15 mouse cellular contexts compared by ENCODE assay signal in the genomic region with DNA sequence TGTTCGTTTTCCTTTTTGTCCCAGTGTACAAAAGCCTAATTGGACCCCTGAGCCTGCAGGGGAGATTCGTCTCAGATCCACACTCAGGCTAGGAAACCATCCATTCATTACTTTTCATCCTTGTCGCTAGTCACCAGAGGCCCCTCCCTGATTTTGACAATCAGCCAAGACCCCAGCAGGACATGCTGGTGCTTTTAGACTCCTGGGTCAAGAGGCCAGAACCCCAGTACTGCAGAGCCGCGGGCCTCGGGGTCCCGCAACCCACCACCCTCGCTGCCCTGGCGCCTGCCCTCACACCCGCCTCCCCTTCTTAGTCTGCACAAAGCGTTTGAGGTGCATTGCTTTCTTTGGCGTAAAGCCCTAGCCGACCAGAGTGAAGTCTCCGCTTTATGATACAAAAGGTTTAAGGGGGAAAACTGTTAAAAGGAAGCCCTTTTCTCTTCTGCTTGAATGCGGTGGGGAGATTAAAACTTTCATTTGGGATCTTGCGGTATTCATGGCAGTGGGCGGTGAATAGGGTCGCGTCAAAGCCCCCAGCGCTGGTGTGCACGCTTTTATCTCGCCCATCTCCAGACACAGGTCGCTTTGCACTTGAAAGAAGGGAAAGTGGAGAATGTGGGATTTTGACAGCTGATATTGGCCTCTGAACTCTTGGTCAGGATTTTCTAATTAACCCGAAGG. TPM values are rescaled to one million over a fixed set of nuclear protein-coding genes. Genes with fewer than 3 reads are reported as not detected.
DNase-seq lines count a peak whose midpoint lies in the region; ATAC-seq and TF ChIP-seq lines count a peak whose summit lies in the region.
"Had no signal": no experiment of that assay in that cellular context is flagged by ENCODE, and none has a peak within 500 bp of the region (broad histone marks: within the 10 kb centered on the region; RNA-seq: fewer than 3 reads in every experiment).

No protein-coding gene starts in this region.

- H3K4me1 ChIP-seq in forebrain, embryonic 10.5 days, result peaks cover 20% of the 10 kb centered on the region
- peaks cover 4% of the 10 kb centered on the region; the same call in 1 of the 2 replicates for H3K4me1 ChIP-seq in forebrain, embryonic 15.5 days
- no peaks in the 10 kb centered on the region for H3K4me1 ChIP-seq in hindbrain, embryonic 11.5 days (replicated peaks; ENCODE audit: control insufficient read depth, insufficient read depth, low read length)
- no peaks in the 10 kb centered on the region for H3K4me1 ChIP-seq in hindbrain, postnatal 0 days (ENCODE audit: insufficient read depth, low read length)
- no peaks in the 10 kb centered on the region for H3K4me1 ChIP-seq in stomach, embryonic 15.5 days
- H3K4me1 ChIP-seq in stomach, postnatal 0 days (replicated peaks; ENCODE audit: control insufficient read depth, insufficient read depth), result no peaks in the 10 kb centered on the region
- H3K4me1 ChIP-seq in stomach, embryonic 16.5 days (ENCODE audit: control insufficient read depth, insufficient read depth, low read length), result peaks cover 3% of the 10 kb centered on the region; the same call in 1 of the 2 replicates

- no peak for TF ChIP-seq CTCF in hindbrain, postnatal 0 days (IDR thresholded peaks at IDR 0.05; ENCODE audit: low read depth)
- TF ChIP-seq CTCF in stomach, postnatal 0 days (IDR thresholded peaks at IDR 0.05; ENCODE audit: low read depth), result no peak

- H3K9ac ChIP-seq in forebrain, embryonic 15.5 days (replicated peaks), result no peak overlapping the region
- H3K9ac ChIP-seq in hindbrain, embryonic 11.5 days (ENCODE audit: low read depth, low read length), result no peak overlapping the region
- no peak overlapping the region for H3K9ac ChIP-seq in hindbrain, postnatal 0 days (replicated peaks; ENCODE audit: low read length)
- no peak overlapping the region for H3K9ac ChIP-seq in stomach, embryonic 15.5 days
- no peak overlapping the region for H3K9ac ChIP-seq in stomach, postnatal 0 days (ENCODE audit: low read length)
- no peak overlapping the region for H3K9ac ChIP-seq in stomach, embryonic 16.5 days (ENCODE audit: low read length)
- H3K9ac ChIP-seq: liver, postnatal 0 days had no signal

- no peak for TF ChIP-seq EP300 in stomach, postnatal 0 days (optimal IDR thresholded peaks at IDR 0.05)

- no peaks in the 10 kb centered on the region for H3K36me3 ChIP-seq in forebrain, embryonic 10.5 days (replicated peaks)
- no peaks in the 10 kb centered on the region for H3K36me3 ChIP-seq in forebrain, embryonic 15.5 days
- no peaks in the 10 kb centered on the region for H3K36me3 ChIP-seq in hindbrain, embryonic 11.5 days (ENCODE audit: control insufficient read depth, insufficient read depth, low read length)
- no peaks in the 10 kb centered on the region for H3K36me3 ChIP-seq in hindbrain, postnatal 0 days (ENCODE audit: insufficient read depth, low read length)
- H3K36me3 ChIP-seq in stomach, embryonic 15.5 days, result no peaks in the 10 kb centered on the region
- H3K36me3 ChIP-seq in stomach, postnatal 0 days (ENCODE audit: control insufficient read depth, insufficient read depth, low read length), result no peaks in the 10 kb centered on the region
- no peaks in the 10 kb centered on the region for H3K36me3 ChIP-seq in stomach, embryonic 16.5 days (ENCODE audit: control insufficient read depth, insufficient read depth, low read length)
- H3K36me3 ChIP-seq: G1E had no signal

- no peak overlapping the region for H3K4me2 ChIP-seq in forebrain, embryonic 15.5 days (replicated peaks)
- peak overlapping the region; percentile 17; the same call in 1 of the 2 replicates for H3K4me2 ChIP-seq in hindbrain, embryonic 11.5 days (replicated peaks; ENCODE audit: low read depth, low read length)
- no peak overlapping the region for H3K4me2 ChIP-seq in hindbrain, postnatal 0 days (ENCODE audit: low read depth, low read length)
- H3K4me2 ChIP-seq in stomach, embryonic 15.5 days, result 0 out of 2 replicates have a peak overlapping the region, but pooled peaks have one; percentile 15
- H3K4me2 ChIP-seq in stomach, postnatal 0 days (replicated peaks; ENCODE audit: low read depth), result no peak overlapping the region
- H3K4me2 ChIP-seq in stomach, embryonic 16.5 days (ENCODE audit: low read depth, low read length), result peak overlapping the region; percentile 22

- no peaks in the 10 kb centered on the region for H3K9me3 ChIP-seq in forebrain, embryonic 10.5 days
- H3K9me3 ChIP-seq in forebrain, embryonic 15.5 days, result no peaks in the 10 kb centered on the region
- H3K9me3 ChIP-seq in hindbrain, embryonic 11.5 days (ENCODE audit: control insufficient read depth, low read length), result no peaks in the 10 kb centered on the region
- no peaks in the 10 kb centered on the region for H3K9me3 ChIP-seq in hindbrain, postnatal 0 days (ENCODE audit: low read length)
- H3K9me3 ChIP-seq in stomach, embryonic 15.5 days, result no peaks in the 10 kb centered on the region
- no peaks in the 10 kb centered on the region for H3K9me3 ChIP-seq in stomach, postnatal 0 days (ENCODE audit: control insufficient read depth, low read length)
- H3K9me3 ChIP-seq in stomach, embryonic 16.5 days (replicated peaks; ENCODE audit: control insufficient read depth, low read length), result no peaks in the 10 kb centered on the region

- DNase-seq in forebrain, embryonic 10.5 days (ENCODE audit: extremely low spot score, low spot score), result peak; percentile 42
- DNase-seq in hindbrain, embryonic 11.5 days (ENCODE audit: low spot score), result no peak
- no peak for DNase-seq in hindbrain, postnatal 0 days (ENCODE audit: low spot score)
- no peak for DNase-seq in stomach, postnatal 0 days (ENCODE audit: low spot score)
- no peak for DNase-seq in spleen, postnatal 10 days (ENCODE audit: low spot score in 2 of 2)
- DNase-seq: cerebellum, postnatal 14 days; kidney, adult 8-10 months; layer of hippocampus, postnatal 36 days; liver, postnatal 0 days; spleen, adult 18-20 months had no signal

- 2% methylated on average over 24 of the region's 24 CpGs for WGBS in forebrain, embryonic 10.5 days
- WGBS in forebrain, embryonic 15.5 days, result under 1% methylated on average over 24 of the region's 24 CpGs
- WGBS in hindbrain, embryonic 11.5 days, result 4% methylated on average over 24 of the region's 24 CpGs
- 2% methylated on average over 24 of the region's 24 CpGs for WGBS in hindbrain, postnatal 0 days
- WGBS in stomach, embryonic 15.5 days, result 4% methylated on average over 24 of the region's 24 CpGs
- 5% methylated on average over 24 of the region's 24 CpGs for WGBS in stomach, postnatal 0 days
- WGBS in stomach, embryonic 16.5 days, result 5% methylated on average over 24 of the region's 24 CpGs

- peak overlapping the region; percentile 32 for H3K4me3 ChIP-seq in forebrain, embryonic 10.5 days
- no peak overlapping the region for H3K4me3 ChIP-seq in forebrain, embryonic 15.5 days
- no peak overlapping the region for H3K4me3 ChIP-seq in hindbrain, embryonic 11.5 days (ENCODE audit: low read depth, low read length)
- no peak overlapping the region for H3K4me3 ChIP-seq in hindbrain, postnatal 0 days (ENCODE audit: low read length)
- H3K4me3 ChIP-seq in stomach, embryonic 15.5 days (replicated peaks), result no peak overlapping the region
- H3K4me3 ChIP-seq in stomach, postnatal 0 days (ENCODE audit: low read depth, low read length), result no peak overlapping the region; the same call in 1 of the 2 replicates
- no peak overlapping the region for H3K4me3 ChIP-seq in stomach, embryonic 16.5 days (replicated peaks; ENCODE audit: low read length)

- H3K27ac ChIP-seq in forebrain, embryonic 10.5 days, result peak overlapping the region; percentile 56; the same call in 1 of the 2 replicates
- no peak overlapping the region for H3K27ac ChIP-seq in forebrain, embryonic 15.5 days (replicated peaks)
- H3K27ac ChIP-seq in hindbrain, embryonic 11.5 days (ENCODE audit: low read depth, low read length), result no peak overlapping the region
- H3K27ac ChIP-seq in hindbrain, postnatal 0 days, result no peak overlapping the region
- H3K27ac ChIP-seq in stomach, embryonic 15.5 days, result no peak overlapping the region
- no peak overlapping the region for H3K27ac ChIP-seq in stomach, postnatal 0 days (replicated peaks)
- H3K27ac ChIP-seq in stomach, embryonic 16.5 days (ENCODE audit: low read length), result no peak overlapping the region

- peaks cover 97% of the 10 kb centered on the region for H3K27me3 ChIP-seq in forebrain, embryonic 10.5 days (ENCODE audit: poor library complexity, severe bottlenecking)
- peaks cover 33% of the 10 kb centered on the region; the same call in 1 of the 2 replicates for H3K27me3 ChIP-seq in forebrain, embryonic 15.5 days
- H3K27me3 ChIP-seq in hindbrain, embryonic 11.5 days (ENCODE audit: control insufficient read depth, insufficient read depth, low read length), result peaks cover 72% of the 10 kb centered on the region
- H3K27me3 ChIP-seq in hindbrain, postnatal 0 days (ENCODE audit: insufficient read depth, low read length), result peaks cover 71% of the 10 kb centered on the region
- H3K27me3 ChIP-seq in stomach, embryonic 15.5 days (replicated peaks), result peaks cover 7% of the 10 kb centered on the region; the same call in 1 of the 2 replicates
- no peaks in the 10 kb centered on the region for H3K27me3 ChIP-seq in stomach, postnatal 0 days (ENCODE audit: control insufficient read depth, insufficient read depth, low read length)
- peaks cover 20% of the 10 kb centered on the region for H3K27me3 ChIP-seq in stomach, embryonic 16.5 days (ENCODE audit: control insufficient read depth, insufficient read depth, low read length)

- ATAC-seq in forebrain, embryonic 15.5 days (replicated peaks), result no peak
- no peak for ATAC-seq in hindbrain, embryonic 11.5 days (ENCODE audit: low FRiP score)
- no peak for ATAC-seq in hindbrain, postnatal 0 days
- ATAC-seq in stomach, embryonic 15.5 days (ENCODE audit: insufficient read depth, low FRiP score, low read depth), result no peak
- ATAC-seq in stomach, postnatal 0 days (ENCODE audit: low FRiP score, low TSS enrichment), result no peak
- no peak; the same call in 1 of the 2 replicates for ATAC-seq in stomach, embryonic 16.5 days (ENCODE audit: insufficient read depth, low FRiP score)
- ATAC-seq: liver, postnatal 0 days had no signal

RNA-seq across cellular contexts. Expression of a gene that starts 25.3 kb away (rescaled TPM):
- 14.1 and 15.2 TPM in 2 replicates for polyA plus RNA-seq in forebrain, embryonic 10.5 days (2016; fragmentation: Nextera tagmentation; extraction: Ambion mirVana)
- polyA plus RNA-seq in forebrain, embryonic 15.5 days (2015; fragmentation: Nextera tagmentation; extraction: Ambion mirVana), result 1.5 and 1.9 TPM in 2 replicates
- 35.7 and 39.4 TPM in 2 replicates for polyA plus RNA-seq in hindbrain, embryonic 11.5 days (2014; fragmentation: Nextera tagmentation; extraction: Ambion mirVana)
- 0.43 and 0.68 TPM in 2 replicates for total RNA-seq in hindbrain, postnatal 0 days (2014; rRNA removed)
- 0.53 and 0.59 TPM in 2 replicates for polyA plus RNA-seq in hindbrain, postnatal 0 days (2015; fragmentation: Nextera tagmentation; extraction: Ambion mirVana)
- 0.10 and 0.14 TPM in 2 replicates for polyA plus RNA-seq in stomach, embryonic 15.5 days (2015; fragmentation: Nextera tagmentation; extraction: Ambion mirVana)
- polyA plus RNA-seq in stomach, postnatal 0 days (2015; fragmentation: Nextera tagmentation; extraction: Ambion mirVana), result not detected in 2 replicates
- 0.28 TPM in 1 of 2 replicates, not detected in the other for polyA plus RNA-seq in stomach, embryonic 16.5 days (2015; fragmentation: Nextera tagmentation; extraction: Ambion mirVana)
- total RNA-seq: layer of hippocampus, postnatal 36 days had no signal
- polyA plus RNA-seq: G1E; liver, postnatal 0 days; thymus, postnatal 0 days had no signal

Comparison
In these comparisons a context has a peak if more than half of its experiments do, and no peak if none do; other contexts are left out.
1. H3K4me2 ChIP-seq: peak in hindbrain, embryonic 11.5 days (single experiment), stomach, embryonic 15.5 days (single experiment) and stomach, embryonic 16.5 days (single experiment); none in forebrain, embryonic 15.5 days (single experiment), hindbrain, postnatal 0 days (single experiment) and stomach, postnatal 0 days (single experiment).